Mouse (Mus musculus) limb, embryonic 11.5 days (tissue): ENCODE results near the gene Pon3. TPM values are rescaled to one million over a fixed set of nuclear protein-coding genes. Genes with fewer than 3 reads are reported as not detected.
A peak's percentile ranks its signal among the peaks of the same experiment; 100 is the strongest.

ENCODE experiments used
- ATAC-seq: fragments of 200-750 bp; cut with Nextera tagmentation; 2 replicates; pipeline ENCODE4 v1.8.0; 2017; ENCODE audit warnings: low read depth; ENCODE audit not compliant: insufficient number of reproducible peaks, low FRiP score, low TSS enrichment
- DNase-seq: peaks from one replicate; pipeline ENCODE4 v3.0.0-alpha.2; 2015; ENCODE audit warnings: low spot score
- H3K27ac ChIP-seq: fragments of 300-500 bp; sonication (generic); replicated peaks from 2 replicates; pipeline ENCODE4 v1.5.1; 2014; ENCODE audit warnings: low read depth, mild to moderate bottlenecking, low read length
- H3K27me3 ChIP-seq: fragments of 300-500 bp; sonication (generic); 2 replicates; pipeline ENCODE4 v1.6.1; 2014; ENCODE audit warnings: mild to moderate bottlenecking, low read length, mixed read lengths; ENCODE audit not compliant: control insufficient read depth, insufficient read depth
- H3K36me3 ChIP-seq: fragments of 300-500 bp; sonication (generic); 2 replicates; pipeline ENCODE4 v1.6.1; 2014; ENCODE audit warnings: mild to moderate bottlenecking, low read length, moderate library complexity, mixed read lengths; ENCODE audit not compliant: control insufficient read depth, insufficient read depth
- H3K4me1 ChIP-seq: fragments of 300-500 bp; sonication (generic); 2 replicates; pipeline ENCODE4 v1.6.1; 2014; ENCODE audit warnings: low read length, mixed read lengths; ENCODE audit not compliant: control insufficient read depth, insufficient read depth
- H3K4me2 ChIP-seq: fragments of 300-500 bp; sonication (generic); 2 replicates; pipeline ENCODE4 v1.6.1; 2014; ENCODE audit warnings: low read depth, mild to moderate bottlenecking, moderate library complexity; ENCODE audit not compliant: severe bottlenecking
- H3K4me3 ChIP-seq: fragments of 300-500 bp; sonication (generic); 2 replicates; pipeline ENCODE4 v1.5.1; 2014; ENCODE audit warnings: low read depth, low read length
- H3K9ac ChIP-seq: fragments of 300-500 bp; sonication (generic); 2 replicates; pipeline ENCODE4 v1.6.1; 2014; ENCODE audit warnings: mild to moderate bottlenecking, low read length
- H3K9me3 ChIP-seq: fragments of 300-500 bp; sonication (generic); 2 replicates; pipeline ENCODE4 v1.6.1; 2016; ENCODE audit warnings: low read length; ENCODE audit not compliant: control insufficient read depth
- WGBS: fragments of 180-500 bp; shearing (Covaris S2); extraction: QIAGEN DNeasy Blood & Tissue Kit; methylation state at CpG from one replicate; pipeline ENCODE4 v1.1.7; 2014; 5-methylcytosine and 5-hydroxymethylcytosine counted together
- polyA plus RNA-seq: library from polyadenylated mRNA; unstranded; fragments of >200 nt; fragmentation: Nextera tagmentation; extraction: Ambion mirVana; gene quantifications from 2 replicates; pipeline ENCODE4 v1.2.1, GENCODE M21; 2014

Gene Pon3
- polyA plus RNA-seq, result 8.3 and 10.0 TPM in 2 replicates

DNA sequence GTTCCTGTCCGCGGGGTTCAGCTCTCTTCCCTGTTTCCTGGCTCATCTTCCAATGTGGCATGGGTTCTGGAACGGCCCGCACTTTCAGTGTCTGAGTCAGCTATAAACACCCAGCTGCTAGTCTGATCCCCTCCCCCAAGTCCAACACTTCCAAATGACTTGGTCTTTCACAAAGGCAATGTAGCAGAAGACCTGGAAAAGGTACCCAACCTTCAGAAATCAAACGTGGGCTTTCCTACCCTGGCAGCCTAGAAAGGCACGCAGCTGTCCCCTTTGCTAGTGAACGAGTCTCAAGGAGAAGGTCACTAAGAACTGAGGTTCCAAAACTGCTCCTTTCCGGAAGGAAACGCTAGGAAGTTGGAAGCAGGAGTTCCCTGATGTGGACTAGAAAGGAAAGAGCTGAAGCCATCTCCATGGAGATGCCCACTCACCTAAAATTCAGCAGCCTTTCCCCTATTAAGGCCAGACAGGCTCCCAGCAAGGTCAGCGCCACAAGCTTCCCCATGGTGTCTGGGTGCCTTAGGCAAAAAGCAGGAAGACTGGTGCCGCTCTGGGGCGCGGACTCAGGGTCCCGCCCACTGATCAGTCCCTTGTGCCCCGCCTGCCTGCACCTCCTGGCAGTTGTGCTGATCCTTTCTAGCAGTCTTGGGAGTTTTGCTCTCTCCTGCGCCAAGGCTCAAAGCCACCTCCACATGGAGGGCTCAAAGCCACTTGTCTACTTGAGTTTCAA lies at the start of gene Pon3:
Gene Pon3, minus strand, starts transcription at position 565 of the 730 bp plus-strand sequence.
- H3K4me3 ChIP-seq, result peak within 1 kb of the TSS; percentile 31
- H3K9ac ChIP-seq, result peak within 1 kb of the TSS; percentile 44
- H3K27ac ChIP-seq, result no peak within 1 kb of the TSS
- H3K27me3 ChIP-seq, result no peaks in the 10 kb centered on the region
- peak within 1 kb of the TSS; percentile 55 for H3K4me2 ChIP-seq
- 4% methylated on average over 16 of the region's 16 CpGs for WGBS
- peak; percentile 63 for DNase-seq
- peak; percentile 73; the same call in 1 of the 2 replicates for ATAC-seq
- no peaks in the 10 kb centered on the region for H3K36me3 ChIP-seq
- H3K9me3 ChIP-seq, result no peaks in the 10 kb centered on the region
- no peaks in the 10 kb centered on the region for H3K4me1 ChIP-seq

DNA sequence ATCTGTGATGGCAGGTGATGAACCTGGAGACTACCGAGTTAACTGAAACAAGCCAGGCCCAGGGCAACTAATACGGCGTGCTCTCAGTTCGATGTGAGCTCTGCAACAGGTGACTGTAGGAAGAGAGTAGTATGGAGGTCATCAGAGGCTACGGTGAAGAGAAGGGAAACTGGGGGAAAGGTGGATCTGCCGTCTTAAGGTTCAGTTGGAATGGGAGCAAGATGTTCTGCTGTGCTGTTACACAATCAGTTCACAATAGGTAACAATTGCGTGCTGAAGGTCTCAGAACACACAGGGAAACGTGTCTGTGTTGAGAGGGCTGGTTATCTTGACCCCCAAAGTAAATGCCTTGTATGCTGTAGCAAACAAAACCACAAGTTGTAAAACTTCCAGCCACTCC lies 48.9 kb upstream of the Pon3 start:
- H3K4me3 ChIP-seq, result no peak overlapping the region
- no peak overlapping the region for H3K9ac ChIP-seq
- H3K27me3 ChIP-seq, result no peaks in the 10 kb centered on the region
- WGBS, result 83% methylated on average over 8 of the region's 8 CpGs
- H3K4me1 ChIP-seq, result no peaks in the 10 kb centered on the region
- no peak overlapping the region for H3K4me2 ChIP-seq
- no peak overlapping the region for H3K27ac ChIP-seq
- H3K9me3 ChIP-seq, result no peaks in the 10 kb centered on the region
- DNase-seq (no peak), ATAC-seq (no peak)
- no peaks in the 10 kb centered on the region for H3K36me3 ChIP-seq

DNA sequence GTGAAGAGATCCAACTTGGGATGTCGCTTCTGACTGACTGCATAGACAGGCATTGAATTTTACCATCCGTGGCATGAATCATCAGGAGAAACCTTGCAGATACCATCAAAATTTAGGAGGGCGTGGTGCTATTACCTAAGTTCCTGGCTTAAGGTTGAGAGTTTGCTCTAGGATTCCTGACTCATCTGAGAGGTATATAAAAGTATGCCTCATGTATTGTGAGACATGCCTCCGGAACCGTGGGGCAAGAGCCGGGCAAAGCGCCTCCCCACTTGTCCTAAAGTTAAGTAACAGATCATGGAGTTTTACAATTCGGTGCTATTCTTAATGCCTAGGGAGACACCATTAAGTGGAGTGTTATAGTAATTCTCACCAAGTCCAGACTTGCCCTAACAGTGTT lies 44.5 kb upstream of the Pon3 start:
- 86% methylated on average over 8 of the region's 8 CpGs for WGBS
- Histone ChIP-seq H3K9ac (no peak overlapping the region), H3K4me2 (no peak overlapping the region), H3K4me1 (no peaks in the 10 kb centered on the region), H3K36me3 (no peaks in the 10 kb centered on the region), H3K27ac (no peak overlapping the region), H3K4me3 (no peak overlapping the region), H3K27me3 (no peaks in the 10 kb centered on the region), H3K9me3 (no peaks in the 10 kb centered on the region)
- ATAC-seq (no peak), DNase-seq (no peak)

DNA sequence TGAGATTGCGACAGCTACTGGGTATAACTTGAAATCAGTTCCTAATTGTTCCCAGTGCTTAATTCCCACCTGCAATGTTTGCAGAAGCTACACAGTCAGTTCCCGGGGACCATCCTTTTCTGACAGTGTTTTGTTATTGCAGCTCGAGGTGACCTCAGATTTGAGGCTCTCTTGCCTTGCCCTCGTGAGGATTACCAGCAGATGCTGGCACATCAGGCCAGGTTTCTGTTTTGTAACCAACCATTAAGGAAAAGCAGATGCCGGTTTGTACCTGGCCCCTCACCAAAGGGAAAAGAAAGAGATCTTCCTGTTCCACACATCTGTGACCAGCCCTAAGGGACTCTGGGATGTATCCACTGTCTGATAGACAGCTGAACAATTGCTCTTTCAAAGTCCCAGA lies 43.5 kb upstream of the Pon3 start:
- Histone ChIP-seq H3K4me1 (no peaks in the 10 kb centered on the region), H3K27ac (no peak overlapping the region), H3K4me2 (no peak overlapping the region), H3K9me3 (no peaks in the 10 kb centered on the region), H3K4me3 (no peak overlapping the region), H3K27me3 (no peaks in the 10 kb centered on the region), H3K9ac (no peak overlapping the region), H3K36me3 (no peaks in the 10 kb centered on the region)
- no peak for ATAC-seq
- DNase-seq, result no peak
- WGBS, result 58% methylated on average over 5 of the region's 5 CpGs

DNA sequence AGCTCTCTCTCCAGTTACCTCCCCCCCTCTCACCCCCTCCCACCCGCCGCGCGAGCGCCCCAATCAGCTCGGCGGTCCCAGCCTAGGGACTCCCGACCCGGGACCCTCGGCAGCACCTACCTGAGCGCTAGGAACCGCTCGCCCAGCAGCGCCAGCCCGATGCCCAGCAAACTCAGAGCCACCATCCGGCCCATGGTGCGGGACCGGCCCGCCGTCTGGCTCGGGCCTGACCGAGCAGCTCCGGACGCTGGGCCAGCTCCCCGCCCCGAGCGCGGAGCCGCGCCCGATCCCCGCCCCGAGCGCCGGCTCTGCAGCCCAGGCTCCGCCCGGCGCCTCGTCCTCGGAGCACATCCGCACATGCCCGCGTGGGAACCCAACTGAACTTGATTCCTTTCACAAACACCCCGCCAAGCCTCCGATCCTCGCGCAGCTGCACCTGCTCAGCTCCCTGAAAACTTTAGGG lies 42.0 kb upstream of the Pon3 start, which contains the start of gene Pon2:
Gene Pon2, minus strand, starts transcription at position 364 of the 463 bp plus-strand sequence.
- DNase-seq, result peak; percentile 81

DNA sequence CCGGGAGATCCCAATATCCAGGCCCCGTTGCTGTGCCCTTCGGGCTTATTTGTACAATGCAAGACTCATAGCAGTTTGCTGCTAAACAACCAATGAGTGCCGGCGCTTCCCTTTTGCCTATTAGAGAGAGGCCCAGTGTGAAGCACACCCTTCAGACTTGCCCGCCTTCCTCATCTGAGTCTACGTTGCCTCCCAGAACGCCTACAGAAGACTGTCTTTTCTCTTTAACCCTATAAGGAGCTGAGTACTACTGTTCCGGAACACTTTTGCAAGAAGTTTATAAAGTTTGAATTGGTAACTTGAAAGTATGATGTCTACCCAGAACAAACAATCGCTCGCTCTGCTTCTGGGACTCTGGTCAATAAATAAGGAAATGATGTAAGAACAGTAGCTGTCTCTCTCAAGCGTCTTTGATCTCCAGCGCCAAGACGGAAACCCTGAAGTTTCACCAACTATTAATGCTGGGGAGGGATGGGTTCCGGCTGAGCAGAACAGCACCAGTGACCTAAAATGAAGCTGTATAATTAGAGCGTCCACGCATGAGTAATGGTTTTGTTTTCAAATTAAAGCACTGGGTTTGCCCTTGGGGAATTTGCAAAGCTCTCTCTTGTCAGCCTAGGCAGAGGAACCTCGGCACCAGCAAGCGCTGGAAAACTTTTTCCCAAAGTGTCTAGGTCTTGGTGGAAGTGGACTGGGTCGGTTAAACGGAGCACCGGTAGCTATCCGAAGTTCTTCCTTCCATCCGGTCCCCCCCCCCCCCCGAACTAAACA lies 41.4 kb upstream of the Pon3 start:
- 5% methylated on average over 25 of the region's 25 CpGs for WGBS
- Histone ChIP-seq H3K4me3 (peak overlapping the region; percentile 50), H3K36me3 (no peaks in the 10 kb centered on the region), H3K27me3 (no peaks in the 10 kb centered on the region), H3K9me3 (no peaks in the 10 kb centered on the region), H3K9ac (peak overlapping the region; percentile 73), H3K27ac (0 out of 2 replicates have a peak overlapping the region, but pooled peaks have one; percentile 61), H3K4me1 (no peaks in the 10 kb centered on the region), H3K4me2 (peak overlapping the region; percentile 59)
- ATAC-seq (peak; percentile 41; the same call in 1 of the 2 replicates), DNase-seq (peak; percentile 60)

More for the DNA sequence above, 42.0 kb upstream of the Pon3 start, which contains the start of gene Pon2:
- Histone ChIP-seq H3K4me1 (no peaks in the 10 kb centered on the region), H3K9me3 (no peaks in the 10 kb centered on the region), H3K9ac (peak within 1 kb of the TSS; percentile 73), H3K4me2 (peak within 1 kb of the TSS; percentile 59), H3K27me3 (no peaks in the 10 kb centered on the region), H3K4me3 (peak within 1 kb of the TSS; percentile 50), H3K27ac (0 out of 2 replicates have a peak within 1 kb of the TSS, but pooled peaks have one; percentile 61), H3K36me3 (no peaks in the 10 kb centered on the region)
- peak; percentile 93 for ATAC-seq
- under 1% methylated on average over 38 of the region's 47 CpGs for WGBS

DNA sequence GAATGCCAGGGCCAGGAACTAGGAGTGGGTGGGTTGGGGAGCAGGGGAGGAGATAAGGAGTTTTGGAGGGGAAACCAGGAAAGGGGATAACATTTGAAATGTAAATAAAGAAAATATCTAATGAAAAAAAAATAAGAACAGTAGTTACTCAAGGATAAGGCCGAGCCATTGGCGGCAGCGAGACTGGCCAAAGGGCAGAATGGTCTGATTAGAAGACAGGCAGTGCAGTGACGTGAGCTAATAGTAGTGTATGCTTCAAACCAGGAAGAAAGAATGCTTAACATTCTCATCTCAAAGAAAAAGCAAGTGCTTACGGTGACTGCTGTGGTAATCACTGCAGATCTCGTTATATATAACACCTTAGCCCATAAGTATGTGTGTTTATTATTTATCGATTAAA lies 40.0 kb upstream of the Pon3 start:
- no peak overlapping the region for H3K27ac ChIP-seq

DNA sequence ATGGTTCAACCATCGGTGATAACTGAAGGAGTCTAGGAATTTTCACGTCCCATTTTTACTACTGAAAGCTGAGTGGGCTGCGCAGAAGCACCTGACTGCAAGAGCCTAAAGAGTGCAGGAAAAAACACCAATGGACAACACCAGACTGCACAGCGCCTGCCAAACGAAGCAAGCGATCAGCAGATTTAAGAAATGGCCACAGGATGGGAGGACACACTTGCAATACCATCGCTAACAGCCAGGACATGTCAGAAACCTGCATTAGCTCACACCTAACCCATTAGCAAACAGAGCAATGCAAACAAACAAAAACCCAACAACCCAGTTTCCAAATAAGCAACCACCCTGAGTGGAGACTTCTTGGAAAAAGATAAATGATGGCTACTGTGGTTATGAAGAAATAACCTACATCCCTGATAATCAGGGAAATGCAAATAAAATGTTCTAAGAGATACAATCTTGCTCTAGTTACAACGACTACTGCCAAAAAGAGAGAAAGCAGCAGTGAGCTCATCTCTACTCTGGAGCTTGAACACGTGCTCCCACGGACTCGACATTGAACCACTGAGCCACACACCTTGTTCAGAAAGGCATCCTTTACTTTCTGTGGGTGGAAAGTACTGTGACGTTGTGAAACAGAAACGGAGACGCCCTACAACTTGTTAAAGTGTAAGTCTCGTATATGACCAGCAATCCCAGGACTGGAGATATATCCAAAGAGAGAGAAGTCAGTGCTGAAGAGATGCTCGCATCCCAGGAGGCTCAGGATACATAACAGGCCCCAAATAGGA lies 38.8 kb upstream of the Pon3 start:
- Histone ChIP-seq H3K9ac (no peak overlapping the region), H3K4me1 (no peaks in the 10 kb centered on the region), H3K27ac (no peak overlapping the region), H3K4me2 (no peak overlapping the region), H3K36me3 (no peaks in the 10 kb centered on the region), H3K4me3 (no peak overlapping the region), H3K27me3 (no peaks in the 10 kb centered on the region), H3K9me3 (no peaks in the 10 kb centered on the region)
- WGBS, result 92% methylated on average over 16 of the region's 16 CpGs
- DNase-seq (no peak), ATAC-seq (no peak)

More for the DNA sequence above, 40.0 kb upstream of the Pon3 start:
- no peaks in the 10 kb centered on the region for H3K9me3 ChIP-seq
- 92% methylated on average over 7 of the region's 7 CpGs for WGBS
- no peak overlapping the region for H3K4me3 ChIP-seq
- no peak overlapping the region for H3K9ac ChIP-seq
- ATAC-seq (no peak), DNase-seq (no peak)
- no peaks in the 10 kb centered on the region for H3K27me3 ChIP-seq
- no peak overlapping the region for H3K4me2 ChIP-seq
- no peaks in the 10 kb centered on the region for H3K36me3 ChIP-seq
- no peaks in the 10 kb centered on the region for H3K4me1 ChIP-seq
